Mouse (Mus musculus) kidney, postnatal 25 days (tissue): ENCODE results near the gene Snip1.

Experiments used
- DNase-seq, 2 experiments: peaks; one replicate each; pipeline ENCODE4 v3.0.0; 2021; ENCODE audit warnings: mixed read lengths in 2 of 2

The Snip1 gene

DNA sequence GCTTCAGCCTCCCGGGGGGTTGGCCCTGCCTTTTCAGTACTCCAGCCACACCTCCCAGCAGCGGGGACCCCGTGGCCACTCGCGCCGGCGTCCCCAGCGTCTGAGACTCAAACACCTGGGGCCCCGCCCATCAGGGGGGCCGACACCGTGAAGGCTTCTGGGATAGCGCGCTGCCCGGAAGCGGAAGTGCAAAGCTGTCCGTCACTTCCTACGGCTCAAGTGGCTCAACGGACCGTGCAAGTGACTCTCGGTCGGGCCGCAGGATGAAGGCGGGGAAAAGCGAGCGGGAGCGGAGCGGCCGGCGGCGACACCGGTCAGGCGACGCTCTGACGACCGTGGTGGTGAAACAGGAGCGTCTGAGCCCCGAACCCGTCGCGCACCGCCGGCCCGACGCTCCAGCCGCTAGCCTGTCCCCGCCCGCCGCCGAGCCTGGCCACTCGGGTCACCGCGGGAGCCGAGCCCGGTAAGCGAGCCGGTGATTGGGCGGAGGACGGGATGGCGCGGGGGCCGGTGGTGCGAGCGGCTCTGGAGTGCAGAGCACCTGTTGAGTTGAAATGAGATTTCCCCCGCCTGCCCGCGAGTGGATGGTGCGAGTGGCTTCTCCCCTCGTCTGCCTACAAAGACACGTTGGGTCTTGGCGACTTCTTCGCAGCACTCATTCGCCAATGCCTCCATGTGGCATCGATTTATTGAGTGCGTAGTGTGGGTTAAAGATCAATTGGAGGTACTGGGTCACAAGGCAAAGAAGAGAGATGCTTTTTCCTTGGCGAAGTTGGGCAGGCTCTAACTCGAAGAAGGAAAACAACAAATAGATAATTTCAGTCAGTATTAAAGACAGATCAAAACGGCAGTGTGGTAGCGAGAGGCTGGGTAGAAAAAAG is at the start of gene Snip1:
Snip1 (plus strand) TSS at position 183 of the 881 bp plus-strand sequence.
- peak; percentile 95 to 98 for DNase-seq

- no peak for DNase-seq
Observed at GRCm38 (mm10) chr4:125017431-125017830, 49.0 kb upstream of the Snip1 start.

DNA sequence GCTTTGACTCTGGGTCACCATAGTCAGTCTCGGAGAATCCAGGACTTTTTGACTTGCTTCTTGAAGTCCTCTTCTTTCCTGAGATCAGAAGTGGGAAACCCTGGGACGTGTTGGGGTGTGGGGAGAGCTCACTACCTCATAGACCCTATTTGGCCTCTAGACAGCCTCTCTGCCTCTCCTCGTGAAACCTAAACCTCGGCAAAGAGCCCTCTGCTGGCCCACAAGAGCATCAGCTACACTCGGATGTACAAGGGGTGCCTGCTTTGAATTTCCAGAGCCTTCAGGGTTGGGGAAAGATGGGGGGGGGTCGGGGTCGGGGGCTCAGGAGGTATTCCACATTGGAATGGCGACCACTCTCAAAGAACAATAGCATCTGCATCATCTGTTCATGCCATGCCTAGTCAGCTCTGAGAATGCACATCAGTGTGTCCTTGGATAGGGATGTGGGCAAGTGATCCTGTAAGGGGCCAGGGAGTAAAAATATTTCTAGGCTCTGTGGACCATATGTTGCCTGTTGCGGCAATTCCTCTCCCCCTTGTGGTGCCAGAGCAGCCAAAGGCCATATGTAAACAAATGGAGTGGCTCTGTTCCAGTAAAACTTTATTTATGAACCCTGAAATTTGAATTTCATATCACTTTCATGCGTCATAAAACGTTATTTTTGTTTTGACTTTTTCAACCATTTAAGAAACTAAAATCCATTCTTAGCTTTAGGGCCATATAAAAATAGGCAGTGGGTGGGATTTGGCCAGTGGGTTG is 45.5 kb upstream of the Snip1 start:
- no peak for DNase-seq

- peak; percentile 96 to 97 for DNase-seq
Observed at GRCm38 (mm10) chr4:125029891-125030614, 36.4 kb upstream of the Snip1 start.

GRCm38 (mm10) chr4:125034341-125034740 is 32.1 kb upstream of the Snip1 start:
- no peak for DNase-seq

GRCm38 (mm10) chr4:125044454-125044853 is 22.0 kb upstream of the Snip1 start:
- no peak for DNase-seq

GRCm38 (mm10) chr4:125055385-125055784 is 11.1 kb upstream of the Snip1 start:
- no peak for DNase-seq

DNA sequence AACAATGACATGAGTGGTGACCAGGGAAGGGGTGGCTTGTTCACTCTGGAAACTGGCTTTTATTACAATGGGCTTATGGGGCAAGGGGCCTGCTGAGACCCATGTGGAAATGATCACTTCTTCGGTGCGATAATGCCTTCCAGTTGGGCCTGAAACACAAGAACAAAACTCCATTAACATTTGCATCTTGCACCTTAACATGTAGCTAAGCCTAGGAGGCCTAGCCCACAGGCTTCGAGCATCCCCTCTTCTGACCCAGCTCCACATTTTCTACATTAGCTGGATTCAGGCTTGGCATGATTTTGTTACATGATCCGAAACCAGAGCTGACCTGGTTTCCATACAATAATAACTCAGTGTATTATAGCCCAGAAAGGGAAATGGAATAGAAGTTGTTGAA is 10.0 kb upstream of the Snip1 start:
- no peak for DNase-seq

DNA sequence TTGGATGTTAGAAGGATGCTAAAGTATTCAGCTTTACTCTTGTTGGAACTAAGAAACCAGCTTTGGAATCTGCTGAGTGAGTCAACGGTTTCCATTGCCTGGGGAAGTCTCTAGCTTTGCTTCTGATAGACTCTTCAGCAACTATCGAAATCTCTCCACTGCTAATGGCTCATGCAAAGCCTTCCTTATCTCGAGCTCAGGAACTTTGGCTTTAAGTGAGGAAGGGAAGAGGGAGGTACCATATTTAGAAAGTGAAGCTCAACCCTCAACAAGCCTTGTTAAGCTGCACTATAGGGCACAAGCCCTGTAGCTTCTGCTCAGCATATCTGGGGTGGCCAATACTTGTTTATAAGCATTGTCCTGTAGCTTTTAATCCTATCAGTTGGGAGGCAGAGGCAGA is 9.2 kb upstream of the Snip1 start:
- no peak for DNase-seq

DNA sequence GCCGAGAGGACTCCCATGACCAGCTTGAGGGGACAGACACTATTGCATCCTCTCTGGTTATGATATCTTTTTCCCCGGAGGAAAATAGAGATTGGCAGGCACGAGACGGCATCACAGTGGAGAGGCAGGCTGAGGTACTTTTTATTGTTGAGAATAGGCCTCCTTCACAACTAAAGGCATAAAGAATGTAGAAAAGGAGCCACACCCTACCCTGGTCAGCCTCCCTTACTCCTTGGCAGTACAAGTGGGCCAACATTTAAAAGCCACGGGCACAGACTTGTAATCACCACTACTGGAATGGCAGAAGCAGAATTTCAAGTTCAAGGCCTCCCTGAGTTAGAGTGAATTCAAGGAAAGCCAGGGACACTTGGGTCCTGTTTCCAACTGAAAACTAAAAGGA is 8.4 kb upstream of the Snip1 start:
- DNase-seq, result no peak

GRCm38 (mm10) chr4:125059025-125059424 is 7.4 kb upstream of the Snip1 start:
- peak; percentile 55 to 67 for DNase-seq

GRCm38 (mm10) chr4:125063829-125064228 is 2.6 kb upstream of the Snip1 start:
- no peak for DNase-seq

DNA sequence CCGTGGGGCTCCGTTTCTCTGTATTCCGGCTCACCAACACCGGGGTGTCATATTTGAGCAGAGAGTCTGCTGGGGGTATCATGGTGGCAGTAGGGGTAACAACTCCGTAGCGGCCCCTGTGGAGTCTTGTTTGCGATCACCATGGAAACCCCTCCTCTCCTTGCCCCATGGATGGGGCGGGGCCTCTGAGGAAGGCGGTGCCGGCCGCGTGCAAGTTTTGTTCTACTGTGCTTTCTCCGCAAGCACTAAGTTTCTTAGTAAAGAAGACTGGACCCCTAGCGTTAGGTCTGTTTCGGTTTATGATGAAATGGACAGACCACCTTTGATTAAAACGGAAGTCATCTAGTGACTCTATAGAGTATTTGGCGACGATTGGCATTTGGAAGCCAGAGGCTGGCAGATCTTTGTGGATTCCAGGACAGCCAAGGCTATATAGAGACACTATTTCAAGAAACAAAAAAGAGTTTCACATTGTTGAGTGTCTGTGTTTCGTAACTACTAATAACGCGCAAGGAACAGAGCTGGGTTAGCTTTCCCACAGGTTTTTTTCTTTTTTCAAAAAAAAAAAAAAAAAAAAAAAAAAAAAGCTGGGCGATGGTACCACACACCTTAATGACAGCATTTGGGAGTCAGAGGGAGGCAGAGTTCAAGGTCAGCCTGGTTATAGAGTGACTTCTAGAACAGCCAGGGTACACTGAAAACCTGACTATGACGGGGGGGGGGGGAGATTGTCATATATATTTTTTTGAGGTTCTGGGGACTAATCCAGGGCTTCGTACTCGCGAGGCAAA is 760 bp upstream of the Snip1 start, which contains the start of gene Dnali1:
Dnali1 (minus strand) TSS at position 187 of the 791 bp plus-strand sequence.
- peak; percentile 75 to 85 for DNase-seq

GRCm38 (mm10) chr4:125077700-125078099 is 11.2 kb downstream of the Snip1 start:
- no peak for DNase-seq

GRCm38 (mm10) chr4:125078698-125079097 is 12.2 kb downstream of the Snip1 start:
- DNase-seq, result no peak

GRCm38 (mm10) chr4:125084403-125085345 is 18.2 kb downstream of the Snip1 start, which contains the start of gene Meaf6:
Gene Meaf6, plus strand, starts transcription at chr4:125085134.
- peak; percentile 89 to 91 for DNase-seq

DNA sequence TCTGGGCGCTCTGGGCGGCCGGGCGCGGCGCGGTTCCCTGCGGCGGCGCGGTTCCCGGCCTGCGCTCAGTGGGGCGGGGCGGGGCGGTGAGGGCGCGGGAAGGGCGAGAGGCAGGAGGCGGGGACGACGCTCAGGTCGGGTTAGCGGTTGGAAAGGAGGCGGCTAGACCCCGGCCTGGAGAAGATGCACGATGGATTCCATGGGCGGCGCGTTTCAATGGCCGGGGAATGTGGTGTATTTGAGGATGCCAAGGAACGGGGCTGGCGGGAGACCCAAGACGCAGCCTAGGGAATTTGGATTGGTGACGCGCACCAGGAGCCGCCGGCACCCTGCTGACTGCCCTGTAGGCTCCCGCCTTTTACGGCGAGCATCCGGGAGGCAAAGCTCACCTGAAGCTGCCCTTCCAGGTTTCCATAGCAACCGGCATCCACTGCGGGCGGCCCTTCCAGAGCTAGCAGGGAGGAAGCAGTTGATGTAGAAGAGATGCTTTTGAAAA is 18.9 kb downstream of the Snip1 start:
- DNase-seq, result peak; percentile 77 to 87

DNA sequence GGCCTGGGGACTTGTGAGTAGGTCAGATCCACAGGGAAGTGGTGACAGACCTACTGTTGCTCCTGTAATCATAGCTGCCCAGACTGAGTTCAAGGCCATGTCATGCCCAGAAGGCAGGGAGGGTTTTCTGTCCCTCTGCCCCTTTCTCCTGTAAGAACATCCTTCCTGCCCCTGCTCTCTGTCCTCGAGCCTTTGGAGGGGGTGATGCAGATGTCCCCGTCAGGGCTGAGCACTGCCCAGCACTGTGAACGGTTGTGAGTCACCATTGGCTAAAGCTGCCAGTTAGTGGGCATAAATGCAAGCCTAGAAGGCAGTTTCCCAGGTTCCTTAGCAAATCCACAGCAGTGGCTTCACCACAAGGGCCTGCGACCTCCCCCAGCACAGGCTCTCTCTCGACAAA is 26.6 kb downstream of the Snip1 start:
- no peak for DNase-seq

DNA sequence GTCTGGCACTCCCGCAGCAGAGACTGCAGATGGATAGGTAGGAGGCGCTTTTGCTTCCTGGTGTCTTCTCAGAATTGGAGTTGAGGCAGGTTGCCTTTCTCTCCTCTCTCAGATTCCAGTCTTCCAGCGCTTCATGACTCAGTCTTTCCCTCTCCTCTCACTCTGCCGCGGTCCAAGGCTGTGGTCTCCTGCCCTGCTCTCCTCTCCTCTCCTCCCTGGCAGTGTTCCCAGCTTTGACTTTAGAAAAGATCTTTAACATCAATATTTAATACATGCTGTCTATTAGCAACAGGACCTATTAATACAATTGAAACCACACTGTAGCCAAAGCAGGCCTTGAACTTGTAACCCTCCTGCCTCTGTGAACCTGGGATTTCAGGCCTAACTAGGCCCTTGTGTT is 29.6 kb downstream of the Snip1 start:
- no peak for DNase-seq

DNA sequence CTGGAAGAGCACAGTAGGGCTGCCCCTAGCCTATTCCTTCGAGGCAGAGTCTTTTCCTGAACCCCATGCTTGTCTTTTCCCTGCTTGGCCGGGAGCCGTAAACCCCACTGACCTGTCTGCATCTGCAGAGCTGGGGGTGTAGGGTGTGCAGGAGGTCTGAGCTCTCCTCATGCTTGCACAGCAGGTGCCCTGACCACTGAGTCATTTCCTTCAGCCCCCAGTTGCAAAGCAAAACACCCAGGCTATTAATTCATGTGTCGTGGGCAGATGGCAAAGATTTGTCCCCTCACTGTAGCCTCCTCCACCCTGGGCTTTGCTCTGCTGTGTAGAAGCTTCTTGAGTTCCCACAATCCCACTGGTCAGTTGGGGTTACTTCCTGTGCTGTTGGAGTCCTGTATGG is 30.9 kb downstream of the Snip1 start:
- no peak for DNase-seq

DNA sequence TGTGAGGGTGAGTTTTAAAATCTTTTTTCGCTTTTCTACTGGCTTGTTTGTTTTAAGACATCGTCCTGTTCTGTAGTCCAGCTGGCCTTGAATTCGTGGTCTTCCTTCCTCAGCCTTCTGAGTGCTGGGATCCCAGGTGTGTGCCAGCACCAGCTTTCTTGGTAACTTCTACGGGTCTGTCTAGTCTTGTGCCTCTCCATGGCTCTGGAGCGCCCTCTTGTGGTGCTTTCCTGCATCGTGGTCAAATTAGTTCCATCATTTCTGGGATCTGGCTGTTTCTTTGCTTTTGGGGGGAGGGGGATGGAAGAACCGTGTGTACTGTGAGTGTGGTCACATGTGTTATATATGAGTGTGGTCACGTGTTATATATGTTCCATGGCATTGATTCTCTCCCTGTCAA is 33.0 kb downstream of the Snip1 start:
- peak; percentile 79 to 90 for DNase-seq
